Mouse (Mus musculus): ENCODE data around the gene Rnf43. TPM values are rescaled to one million over a fixed set of nuclear protein-coding genes. Genes with fewer than 3 reads are reported as not detected.

The Rnf43 gene
- total RNA-seq, 4 experiments from 2014 or later = 2.9 to 7.7 (median 4.8) TPM

DNA sequence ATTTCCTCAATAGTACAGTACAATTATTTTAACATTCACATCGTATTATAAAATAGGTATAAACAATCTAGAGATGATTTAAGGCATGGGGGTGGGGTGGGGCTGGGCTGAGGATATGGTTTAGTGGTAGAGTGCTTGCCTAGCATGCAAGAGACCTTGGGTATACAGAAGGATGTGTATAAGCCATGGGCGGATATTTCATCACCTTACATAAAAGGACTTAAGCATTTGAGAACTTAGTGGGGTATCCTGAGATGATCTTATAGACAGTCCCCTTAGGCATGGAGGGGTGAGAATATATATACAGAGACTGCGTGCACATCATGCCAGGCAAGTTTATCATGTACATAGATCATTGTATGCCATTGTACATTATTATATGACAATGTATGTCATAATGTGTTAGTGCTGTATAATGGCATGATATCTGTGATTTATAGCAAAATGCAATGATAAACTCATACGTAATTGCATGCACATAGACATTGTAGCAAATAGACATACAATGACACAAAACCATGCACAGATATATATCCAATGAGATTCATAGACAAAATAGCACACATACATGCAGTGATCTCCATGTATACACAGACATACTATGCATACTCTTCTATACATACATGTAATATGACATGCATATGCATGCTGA, 96.6 kb downstream of the Rnf43 start:
- no peak for DNase-seq (ENCODE audit: low spot score in 2 of 2)

DNA sequence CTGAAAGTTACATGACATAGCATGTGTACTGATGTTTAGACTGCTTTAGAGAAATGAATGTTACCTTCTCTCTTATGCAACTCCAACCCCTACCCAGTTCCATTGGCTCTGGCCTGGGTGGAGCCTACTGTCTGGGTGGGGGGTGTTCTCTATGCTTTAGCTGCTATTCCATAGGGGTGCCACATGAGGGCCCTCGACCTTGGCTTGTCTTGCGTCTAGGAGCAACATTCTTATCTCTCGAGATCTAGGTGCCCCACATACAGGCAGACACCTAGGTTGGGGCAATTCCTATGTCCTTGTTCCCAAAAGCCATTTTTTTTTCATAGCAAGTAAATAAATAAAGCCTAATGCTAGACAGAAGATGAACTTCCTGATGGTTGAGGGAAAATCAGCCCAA, 97.1 kb downstream of the Rnf43 start:
- peak in 1 of 2 experiments; percentile 57 for DNase-seq (ENCODE audit: low spot score in 2 of 2)

DNA sequence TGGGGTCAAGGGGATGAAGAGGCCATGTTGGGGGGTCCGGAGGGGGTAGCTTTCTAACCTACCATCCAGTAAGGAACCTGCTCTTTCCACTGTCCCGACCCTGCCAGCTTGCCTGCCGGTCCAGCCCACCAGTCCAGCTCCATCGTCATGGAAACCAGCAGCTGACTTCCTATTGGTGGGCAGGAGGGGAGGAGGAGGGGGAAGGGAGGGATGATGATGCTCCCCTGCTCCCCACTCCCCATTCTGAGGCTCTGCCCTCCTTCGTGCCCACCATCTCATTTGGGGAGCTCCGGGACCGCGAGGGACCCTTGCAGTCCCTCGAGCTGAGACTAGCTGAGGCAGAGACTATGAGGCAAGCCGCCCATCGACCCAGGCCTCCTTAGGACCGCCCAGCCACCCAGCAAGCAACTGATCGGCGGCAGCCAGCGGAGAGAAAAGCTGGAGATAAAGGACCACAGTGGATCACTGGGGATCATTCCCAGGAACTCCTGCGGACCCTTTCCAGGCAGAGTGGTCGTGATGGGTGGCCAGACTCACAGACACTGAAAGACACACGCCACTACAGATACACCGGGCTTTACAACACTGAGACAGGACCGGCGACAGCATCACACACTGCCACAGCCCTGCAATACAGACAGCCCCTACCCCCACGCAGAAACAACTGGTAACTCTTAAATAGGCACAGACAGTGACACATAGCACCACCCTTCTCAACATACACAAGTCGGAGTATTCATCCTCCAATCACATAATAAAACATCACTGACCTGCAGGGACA, 98.0 kb downstream of the Rnf43 start, which contains the start of gene Tspoap1:
Gene Tspoap1 (plus strand): TSS at position 241 of the 781 bp plus-strand sequence.
- DNase-seq (ENCODE audit: low spot score in 2 of 2) = peak; percentile 60 to 76

DNA sequence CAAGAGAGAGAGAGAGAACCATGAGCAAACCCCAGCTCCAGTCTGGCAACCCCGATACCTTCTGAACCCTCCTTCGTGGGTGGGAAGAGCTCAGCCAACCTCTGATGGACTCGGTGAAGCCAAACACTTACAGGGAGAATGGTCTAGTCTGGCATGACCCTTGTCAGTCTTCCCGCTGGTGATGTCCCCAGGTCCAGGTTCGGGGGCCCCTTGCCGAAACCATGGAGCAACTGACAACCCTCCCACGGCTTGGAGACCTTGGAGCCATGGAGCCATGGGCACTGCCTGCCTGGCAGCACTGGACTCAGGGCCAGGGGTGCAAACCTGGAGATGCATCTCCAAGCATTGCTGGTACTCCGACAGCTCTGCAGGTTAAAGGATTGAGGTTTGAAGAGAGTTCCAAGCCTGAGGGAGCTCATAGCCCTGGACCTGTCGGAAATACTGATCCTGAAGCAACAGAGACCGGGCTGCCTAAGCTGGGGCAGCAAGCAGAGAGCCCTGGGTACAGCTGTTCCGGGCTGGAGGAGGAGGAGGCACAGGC, 98.7 kb downstream of the Rnf43 start:
- peak in 1 of 2 experiments; percentile 35 for DNase-seq (ENCODE audit: low spot score in 2 of 2)

DNA sequence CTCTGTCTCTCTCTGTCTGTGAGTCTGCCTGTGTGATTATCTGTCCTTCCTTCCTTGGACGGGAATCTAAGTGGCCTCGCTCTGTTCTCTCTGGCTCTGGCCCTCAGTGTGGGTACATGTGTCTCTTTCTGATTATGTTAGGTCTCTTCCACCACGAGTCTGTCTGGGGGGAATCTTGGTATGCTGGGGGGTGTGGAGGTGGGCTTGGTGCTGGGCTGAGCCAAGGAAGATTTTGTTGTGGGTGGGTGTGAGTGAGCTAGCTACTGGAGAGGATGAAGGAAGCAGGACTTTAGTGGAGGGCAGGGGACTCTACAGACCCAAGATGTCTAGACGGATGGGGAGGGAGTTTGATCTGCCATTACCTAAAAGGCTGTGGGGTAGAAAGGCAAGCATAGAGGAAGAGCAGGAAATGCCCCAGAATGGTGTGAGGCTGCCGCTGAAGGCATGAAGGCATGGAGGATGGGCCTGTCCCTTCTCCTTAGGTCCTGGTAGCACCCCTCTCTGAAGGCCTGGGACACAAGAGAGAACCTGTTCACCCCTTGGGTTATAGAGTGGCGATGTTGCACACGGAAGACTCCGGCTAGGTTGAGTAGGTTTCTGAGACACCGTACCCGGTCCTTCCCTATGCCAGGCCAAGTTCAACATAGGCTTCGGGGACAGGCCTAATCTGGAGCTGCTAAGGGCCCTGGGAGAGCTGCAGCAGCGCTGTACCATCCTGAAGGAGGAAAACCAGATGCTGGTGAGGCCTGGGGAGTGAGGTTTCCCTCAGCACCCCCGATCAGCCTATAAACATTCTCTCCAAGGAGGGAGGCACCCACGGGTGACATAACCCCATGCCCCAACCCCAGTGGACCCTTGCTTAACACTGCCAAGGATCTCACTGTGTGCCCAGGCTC, 99.5 kb downstream of the Rnf43 start:
- DNase-seq (ENCODE audit: low spot score in 2 of 2) = no peak

DNA sequence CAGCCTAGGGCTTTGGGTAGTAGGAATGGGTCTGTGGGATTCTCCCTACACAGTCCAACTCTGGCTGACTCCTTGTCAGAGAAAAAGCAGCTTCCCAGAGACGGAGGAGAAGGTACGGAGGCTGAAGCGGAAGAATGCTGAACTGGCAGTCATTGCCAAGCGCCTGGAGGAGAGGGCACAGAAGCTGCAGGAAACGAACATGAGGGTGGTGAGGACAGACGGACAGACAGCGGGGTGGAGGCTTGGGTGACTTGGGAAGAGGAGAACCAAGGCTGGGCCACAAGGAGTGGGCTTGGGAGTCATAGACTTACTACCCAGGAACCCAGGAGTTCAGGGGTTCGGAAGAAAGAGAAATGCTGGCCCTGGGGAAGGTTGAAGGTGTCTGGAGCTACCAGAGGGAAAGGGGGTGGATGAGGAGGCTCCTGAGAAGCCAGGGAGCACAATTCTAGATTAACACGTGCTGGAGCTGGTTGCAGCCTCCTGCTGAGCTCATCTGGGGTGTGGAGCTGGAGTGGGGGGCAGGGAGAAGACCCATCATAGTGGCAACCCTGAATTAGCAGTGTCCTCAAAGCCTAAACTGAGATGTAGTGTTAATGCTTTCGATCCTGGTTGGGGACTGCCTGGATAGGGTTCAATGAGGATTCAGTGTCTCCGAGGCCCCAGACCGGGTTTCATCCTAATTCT, 100.3 kb downstream of the Rnf43 start:
- DNase-seq (ENCODE audit: low spot score in 2 of 2) = peak in 1 of 2 experiments; percentile 45

DNA sequence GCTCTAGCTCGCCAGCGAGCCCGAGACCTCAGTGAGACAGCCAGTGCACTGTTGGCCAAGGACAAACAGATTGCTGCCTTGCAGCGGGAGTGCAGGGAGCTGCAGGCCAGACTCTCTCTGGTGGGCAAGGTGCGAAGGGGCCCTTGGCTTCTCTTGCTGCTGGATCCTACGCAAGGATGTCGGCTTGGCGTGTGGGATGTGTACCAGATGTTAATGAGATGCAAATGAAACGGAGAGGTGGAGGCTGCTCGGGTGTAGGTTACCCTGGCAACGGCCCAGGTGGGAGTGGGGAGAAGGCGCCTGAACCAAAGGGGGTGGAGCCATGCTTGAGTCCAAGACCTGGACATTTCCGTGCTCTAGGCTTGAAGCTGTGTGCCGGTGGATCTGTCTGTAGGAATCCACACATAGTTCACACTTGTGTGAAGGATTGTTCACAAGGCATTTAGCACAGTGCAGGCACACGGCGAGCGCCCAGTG, 101.0 kb downstream of the Rnf43 start:
- peak; percentile 72 to 91 for DNase-seq (ENCODE audit: low spot score in 2 of 2)

DNA sequence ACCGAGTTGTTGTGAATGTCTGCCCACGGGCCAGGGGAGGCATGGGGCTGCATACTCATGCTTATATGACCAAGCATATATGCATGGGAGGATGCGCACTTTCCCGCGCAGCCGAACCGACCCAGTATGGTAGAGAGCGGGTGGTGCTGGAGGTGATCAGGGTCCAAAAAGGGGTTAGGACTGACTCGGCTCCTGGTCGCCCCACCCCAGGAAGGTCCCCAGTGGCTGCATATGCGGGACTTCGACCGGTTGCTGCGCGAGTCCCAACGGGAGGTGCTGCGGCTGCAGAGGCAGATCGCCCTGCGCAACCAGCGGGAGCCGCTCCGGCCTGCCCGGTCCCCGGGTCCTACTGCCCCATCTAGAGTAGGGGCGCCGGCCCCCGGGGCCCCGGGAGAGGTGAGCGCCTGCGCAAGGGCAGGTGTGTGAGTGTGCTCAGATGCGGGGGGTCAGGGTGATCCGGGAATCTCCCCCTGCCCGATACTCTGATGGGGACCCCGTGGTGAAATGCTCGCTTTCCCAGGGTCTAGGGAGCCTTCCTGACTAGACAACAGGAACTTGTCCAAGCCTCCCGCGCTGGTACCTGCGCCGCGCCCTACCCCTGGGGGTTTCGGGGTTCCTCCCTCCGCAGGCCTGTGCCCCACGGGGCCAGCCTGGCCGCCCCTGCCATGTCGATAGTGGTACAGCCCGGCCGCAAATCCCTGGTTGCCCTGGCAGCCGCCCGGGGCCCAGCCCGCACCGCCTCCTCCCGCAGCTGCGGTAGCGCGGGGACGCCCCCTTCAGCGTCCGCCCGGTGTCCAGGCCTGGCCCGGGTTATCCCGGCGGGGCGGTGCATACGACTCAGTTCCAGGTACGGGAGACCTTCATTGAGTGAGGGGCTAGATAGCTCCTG, 101.7 kb downstream of the Rnf43 start:
- peak in 1 of 2 experiments; percentile 43 for DNase-seq (ENCODE audit: low spot score in 2 of 2)

DNA sequence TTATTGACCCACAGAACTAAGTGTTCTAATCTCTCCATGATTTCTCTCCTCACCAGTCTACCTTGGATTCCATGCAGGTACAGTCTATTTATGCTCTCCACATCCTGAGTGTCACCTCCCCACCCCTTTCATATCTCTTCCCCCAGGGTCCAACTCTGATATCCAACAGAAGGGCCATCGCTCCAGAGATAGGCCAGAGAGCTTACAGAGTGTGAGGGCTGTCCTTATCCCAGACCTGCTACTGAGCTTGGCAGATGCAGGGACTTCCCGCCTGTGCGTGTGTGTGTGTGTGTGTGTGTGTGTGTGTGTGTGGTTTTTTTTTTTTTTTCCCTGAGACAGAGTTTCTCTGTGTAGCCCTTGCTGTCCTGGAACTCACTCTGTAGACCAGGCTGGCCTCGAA, 106.2 kb downstream of the Rnf43 start:
- DNase-seq (ENCODE audit: low spot score in 2 of 2) = no peak

DNA sequence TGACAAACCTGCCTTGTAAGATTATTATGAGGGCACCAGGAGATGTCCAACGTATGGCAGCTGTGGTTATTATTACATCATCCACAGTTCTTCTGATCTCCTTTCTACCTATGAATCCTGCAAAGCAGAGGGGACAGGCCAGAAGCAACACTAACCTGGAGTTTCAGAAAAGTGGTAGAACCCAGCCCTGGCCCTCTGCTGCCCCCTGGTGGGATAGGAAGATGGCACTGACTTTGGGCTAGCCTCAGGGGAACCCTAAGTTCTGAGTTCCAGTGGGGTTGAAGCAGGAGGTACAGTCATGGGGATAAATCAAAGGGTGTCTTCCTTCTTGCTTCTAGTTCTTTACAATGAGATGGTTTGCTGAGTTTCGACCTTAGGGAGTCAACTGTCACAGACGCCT, 108.5 kb downstream of the Rnf43 start:
- DNase-seq (ENCODE audit: low spot score in 2 of 2) = peak in 1 of 2 experiments; percentile 47

DNA sequence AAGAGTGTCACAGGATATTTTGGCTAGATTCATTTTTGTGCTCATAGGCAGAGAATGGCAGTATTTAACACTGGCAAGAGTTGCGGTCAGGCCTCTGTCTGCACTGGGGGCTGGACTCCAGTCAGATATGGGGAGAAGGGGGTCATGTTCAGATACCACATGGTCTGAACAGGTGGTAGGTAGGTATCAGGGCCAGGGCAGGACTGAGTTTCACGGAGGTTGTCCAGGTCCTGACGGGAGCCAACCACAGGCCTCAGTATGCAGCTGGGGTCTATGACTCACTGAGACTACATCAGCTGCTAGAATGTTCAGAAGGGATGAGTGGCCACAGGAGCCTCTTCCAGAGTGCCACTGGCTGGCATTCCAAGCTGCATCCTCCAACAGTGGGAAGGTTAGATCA, 109.8 kb downstream of the Rnf43 start:
- DNase-seq (ENCODE audit: low spot score in 2 of 2) = no peak

DNA sequence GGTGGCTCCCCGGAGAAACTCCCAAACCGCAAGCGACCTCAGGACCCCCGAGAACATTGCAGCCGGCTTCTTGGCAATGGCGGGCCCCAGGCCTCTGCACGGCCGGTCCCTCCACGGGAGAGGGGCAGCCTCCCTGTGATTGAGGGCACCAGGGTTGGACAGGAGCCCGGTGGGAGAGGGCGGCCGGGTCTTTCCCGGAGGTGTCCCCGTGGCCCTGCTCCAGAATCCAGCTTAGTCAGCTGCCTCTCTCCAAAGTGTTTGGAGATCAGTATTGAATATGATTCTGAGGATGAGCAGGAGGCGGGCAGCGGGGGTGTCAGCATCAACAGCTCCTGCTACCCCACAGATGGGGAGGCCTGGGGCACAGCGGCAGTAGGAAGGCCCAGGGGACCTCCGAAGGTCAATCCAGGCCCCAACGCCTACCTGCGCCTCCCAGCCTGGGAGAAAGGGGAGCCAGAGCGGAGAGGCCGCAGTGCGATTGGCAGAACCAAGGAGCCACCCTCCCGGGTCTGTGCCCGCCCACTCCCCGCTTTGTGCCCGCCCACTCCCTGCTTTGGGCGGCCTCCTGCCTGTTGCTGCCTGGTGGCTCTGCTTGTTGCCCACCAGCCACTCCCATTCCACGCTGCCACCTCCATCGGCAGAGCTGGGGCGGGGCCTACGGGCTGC, 115.7 kb downstream of the Rnf43 start:
- peak in 1 of 2 experiments; percentile 32 for DNase-seq (ENCODE audit: low spot score in 2 of 2)

DNA sequence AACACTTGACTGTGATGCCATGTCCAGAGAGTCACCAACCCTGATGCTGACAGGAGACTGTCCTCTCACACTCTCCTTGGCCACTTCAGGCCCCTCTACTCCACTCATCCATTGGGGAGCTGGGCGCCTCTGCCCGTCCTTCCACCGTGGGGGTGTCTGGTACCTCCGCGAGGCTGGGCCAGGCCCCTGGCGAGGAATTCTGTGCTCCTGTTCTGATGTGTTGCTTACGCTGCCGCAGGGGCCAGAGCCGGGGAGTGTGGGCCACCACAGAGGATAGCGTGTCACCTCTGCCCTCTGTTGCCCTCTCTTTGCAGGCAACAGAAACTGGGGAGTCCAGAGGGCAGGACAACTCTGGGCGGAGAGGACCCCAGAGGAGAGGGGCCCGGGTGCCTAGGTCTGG, 116.4 kb downstream of the Rnf43 start:
- no peak for DNase-seq (ENCODE audit: low spot score in 2 of 2)

DNA sequence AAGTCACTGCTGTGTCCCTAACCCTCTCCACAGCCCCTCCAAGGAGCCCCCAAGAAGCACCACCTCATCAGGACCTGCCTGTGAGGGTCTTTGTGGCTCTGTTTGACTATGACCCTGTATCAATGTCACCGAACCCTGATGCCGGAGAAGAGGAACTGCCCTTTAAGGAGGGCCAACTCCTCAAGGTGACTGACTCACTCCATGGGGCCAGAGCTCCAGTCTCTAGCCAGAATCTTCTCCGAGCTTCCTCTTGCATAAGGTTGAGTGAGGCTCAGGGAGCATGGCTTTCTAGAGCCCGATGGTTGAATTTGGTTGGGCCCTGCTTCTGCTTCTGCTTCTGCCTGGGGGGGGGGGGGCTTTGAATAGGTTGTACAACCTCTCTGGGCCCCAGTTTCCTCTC, 116.9 kb downstream of the Rnf43 start:
- DNase-seq (ENCODE audit: low spot score in 2 of 2) = no peak

DNA sequence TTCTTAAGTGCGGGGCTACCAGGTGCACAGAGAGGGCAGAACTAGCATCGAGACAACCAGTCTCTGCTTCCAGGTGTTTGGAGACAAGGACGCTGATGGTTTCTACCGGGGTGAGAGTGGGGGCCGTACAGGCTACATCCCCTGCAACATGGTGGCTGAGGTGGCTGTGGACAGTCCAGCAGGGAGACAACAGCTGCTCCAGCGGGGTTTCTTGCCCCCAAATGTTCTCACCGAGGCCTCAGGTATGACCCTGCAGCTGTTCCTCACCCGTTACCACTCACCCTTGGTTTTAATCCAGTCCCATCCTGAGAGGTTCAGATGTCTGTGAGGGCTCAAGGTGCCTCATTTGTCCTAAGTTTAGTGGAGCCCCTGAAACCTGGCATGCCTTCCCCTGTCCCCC, 117.6 kb downstream of the Rnf43 start:
- DNase-seq (ENCODE audit: low spot score in 2 of 2) = no peak
